Mouse (Mus musculus) yolk sac, embryonic 10.5 days (tissue): ENCODE measurements around the gene Lta.

ENCODE experiments used
- DNase-seq: peaks from one replicate; pipeline ENCODE4 v3.0.0-alpha.2; 2017; ENCODE audit warnings: low spot score

The Lta gene

DNA sequence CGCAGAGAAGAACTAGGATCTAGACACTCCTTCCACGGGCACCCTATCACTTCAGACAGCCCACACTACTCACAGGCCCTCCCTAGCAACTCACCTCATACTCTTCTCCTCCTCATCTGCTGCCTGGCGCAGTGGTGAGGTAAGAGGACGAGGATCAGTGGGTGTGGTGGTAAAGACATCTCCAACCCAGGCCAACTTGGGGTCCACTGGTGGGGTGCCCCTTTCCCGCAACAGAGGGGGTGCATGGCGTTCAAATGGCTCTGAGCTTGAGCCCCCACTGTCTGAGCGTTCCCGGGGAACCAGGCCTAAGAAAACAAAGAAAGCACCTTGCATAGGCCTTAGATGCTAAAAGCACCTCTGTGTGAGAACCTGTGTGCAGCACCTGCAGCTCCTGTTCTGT lies 47.9 kb downstream of the Lta start:
- DNase-seq = no peak

DNA sequence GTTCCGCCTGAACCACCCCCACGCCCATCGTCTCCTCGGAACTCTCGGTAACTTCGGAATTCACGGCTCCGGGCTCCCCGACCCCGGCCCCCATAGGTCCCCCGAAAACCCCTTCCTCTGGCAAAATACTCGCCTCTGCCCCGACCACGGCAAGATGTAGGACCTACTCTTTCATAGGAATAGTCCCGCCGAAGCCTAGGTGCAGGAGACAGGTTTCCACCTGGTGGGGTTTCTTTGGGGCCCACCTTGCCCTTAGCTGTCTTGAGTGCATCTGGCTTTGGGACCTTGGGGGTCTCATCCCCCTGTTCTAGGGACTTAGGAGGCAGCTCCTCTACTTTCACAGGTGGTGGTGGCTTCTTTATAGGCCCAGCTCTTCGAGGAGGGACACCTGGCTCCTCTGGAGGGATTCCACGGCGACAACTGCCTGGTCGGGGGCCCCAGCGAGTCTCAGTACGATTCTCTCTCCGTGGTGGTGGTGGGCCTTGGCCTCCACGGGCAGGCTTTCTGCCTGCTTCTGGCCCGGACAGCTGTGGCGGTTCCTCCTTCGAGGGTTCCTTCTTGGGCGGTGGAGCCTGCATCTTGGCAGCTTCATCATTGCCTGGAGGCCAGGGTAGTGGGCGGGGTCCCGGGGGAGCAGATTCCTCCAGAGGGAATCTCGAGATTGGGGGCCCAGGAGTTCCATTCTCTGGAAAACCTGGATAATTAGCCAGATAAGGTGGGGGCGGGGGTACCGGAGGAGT lies 48.5 kb downstream of the Lta start:
- no peak for DNase-seq

GRCm38 (mm10) chr17:35155451-35155850 lies 49.7 kb downstream of the Lta start:
- DNase-seq = no peak

GRCm38 (mm10) chr17:35154616-35155015 lies 50.5 kb downstream of the Lta start:
- no peak for DNase-seq

DNA sequence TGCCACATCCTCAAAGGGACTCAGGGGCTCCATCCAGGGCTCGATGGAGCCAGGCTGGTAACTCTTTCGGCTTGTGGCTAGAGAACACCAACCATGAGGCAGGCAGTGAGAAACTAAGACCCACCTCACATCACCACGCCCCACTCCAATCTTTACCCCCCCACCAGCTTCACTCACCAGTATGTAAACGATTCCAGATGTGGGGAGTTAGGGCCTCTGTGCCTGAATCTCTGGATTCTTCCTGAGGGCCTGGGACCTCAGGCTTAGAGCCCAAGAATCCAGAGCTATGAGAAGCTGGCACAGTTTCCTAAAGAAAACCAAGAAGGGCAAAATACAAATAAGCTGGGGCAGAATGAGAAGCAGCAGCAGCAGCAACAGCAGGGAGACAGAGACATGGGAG lies 51.2 kb downstream of the Lta start:
- no peak for DNase-seq
